In genomic region chr5:30230901-30231300, GRCm38 (mm10) we compare ENCODE assay signal across 9 mouse cellular contexts. TPM values are rescaled to one million over a fixed set of nuclear protein-coding genes. Genes with fewer than 3 reads are reported as not detected.
DNase-seq lines count a peak whose midpoint lies in the region; ATAC-seq lines count a peak whose summit lies in the region.
"Had no signal": no experiment of that assay in that cellular context is flagged by ENCODE, and none has a peak within 500 bp of the region (broad histone marks: within the 10 kb centered on the region; RNA-seq: fewer than 3 reads in every experiment).

No protein-coding gene starts in this region.

- 0 out of 2 replicates have a peak, but pooled peaks have one; percentile 28 for ATAC-seq in megakaryocyte progenitor cell, adult 5-6 weeks (replicated peaks; ENCODE audit: poor library complexity)

- peak; percentile 33 for DNase-seq in adrenal gland, postnatal 14 days
- DNase-seq in adrenal gland, postnatal 4 days (ENCODE audit: low spot score in 2 of 2): no peak
- peak; percentile 26 for DNase-seq in left cerebral cortex, postnatal 4 days
- no peak for DNase-seq in left cerebral cortex, adult 18-20 months (ENCODE audit: low spot score in 2 of 2)
- peak; percentile 56 to 59 for DNase-seq in cerebellum, postnatal 10 days
- no peak for DNase-seq in testis, postnatal 14 days (ENCODE audit: low spot score)
- no peak for DNase-seq in urinary bladder, adult 2 months (ENCODE audit: low spot score)

- intact Hi-C loops in left cerebral cortex, postnatal 4 days (cut with DNase I): no loop called here

RNA-seq across cellular contexts. Expression of gene Selenoi, which starts 1.5 kb away (rescaled TPM):
- 21.4 and 23.7 TPM in 2 replicates for total RNA-seq in adrenal gland, postnatal 14 days (2021)
- total RNA-seq in adrenal gland, postnatal 4 days (2021): 10 to 100 TPM; 27.2 to 30.9 TPM
- 10 to 100 TPM; 67.2 to 78.6 TPM for total RNA-seq in left cerebral cortex, postnatal 4 days (2021)
- 10 to 100 TPM; 48.4 to 49.5 TPM for total RNA-seq in left cerebral cortex, adult 18-20 months (2021)
- 36.0 and 38.8 TPM in 2 replicates for total RNA-seq in megakaryocyte progenitor cell, adult 5-6 weeks (2015)
- total RNA-seq in megakaryocyte progenitor cell, adult 5-6 weeks (2017): 47.5 and 67.4 TPM in 2 replicates
- polyA plus RNA-seq in urinary bladder, adult 2 months (2012; rRNA removed): 19.0 and 19.4 TPM in 2 replicates

RNA-seq across cellular contexts. Expression of gene Adgrf3, which starts 25.4 kb away (rescaled TPM):
- total RNA-seq in adrenal gland, postnatal 14 days (2021): 0.19 TPM in 1 of 2 replicates, not detected in the other
- under 1 TPM in 1 of 2 experiments, not detected in 1; 0.34 TPM for total RNA-seq in adrenal gland, postnatal 4 days (2021)
- total RNA-seq in left cerebral cortex, postnatal 4 days (2021): not detected
- under 1 TPM in 1 of 2 experiments, not detected in 1; 0.37 TPM for total RNA-seq in left cerebral cortex, adult 18-20 months (2021)
- 0.27 TPM in 1 of 2 replicates, not detected in the other for total RNA-seq in megakaryocyte progenitor cell, adult 5-6 weeks (2015)
- total RNA-seq in megakaryocyte progenitor cell, adult 5-6 weeks (2017): not detected in 2 replicates
- polyA plus RNA-seq in urinary bladder, adult 2 months (2012; rRNA removed): 0.01 TPM in 1 of 2 replicates, not detected in the other
- polyA plus RNA-seq: C2C12 had no signal

RNA-seq across cellular contexts. Expression of gene Drc1, which starts 50.3 kb away (rescaled TPM):
- total RNA-seq in adrenal gland, postnatal 14 days (2021): 0.44 and 0.56 TPM in 2 replicates
- 1 to 10 TPM in 1 of 2 experiments, under 1 TPM in 1; 0.76 to 1.6 TPM for total RNA-seq in adrenal gland, postnatal 4 days (2021)
- 10 to 100 TPM; 12.6 to 14.6 TPM for total RNA-seq in left cerebral cortex, postnatal 4 days (2021)
- 10 to 100 TPM; 11.6 to 13.6 TPM for total RNA-seq in left cerebral cortex, adult 18-20 months (2021)
- total RNA-seq in megakaryocyte progenitor cell, adult 5-6 weeks (2015): 0.32 TPM in 1 of 2 replicates, not detected in the other
- not detected in 2 replicates for total RNA-seq in megakaryocyte progenitor cell, adult 5-6 weeks (2017)
- 0.04 TPM in 1 of 2 replicates, not detected in the other for polyA plus RNA-seq in urinary bladder, adult 2 months (2012; rRNA removed)

Comparison
In these comparisons a context has a peak if more than half of its experiments do, and no peak if none do; other contexts are left out.
1. DNase-seq: peak in adrenal gland, postnatal 14 days (single experiment), left cerebral cortex, postnatal 4 days (single experiment) and cerebellum, postnatal 10 days (2 of 2); none in adrenal gland, postnatal 4 days (0 of 2), left cerebral cortex, adult 18-20 months (0 of 2), testis, postnatal 14 days (single experiment) and urinary bladder, adult 2 months (single experiment).